Mouse (Mus musculus): ENCODE data around the gene Ccl26. TPM values are rescaled to one million over a fixed set of nuclear protein-coding genes. Genes with fewer than 3 reads are reported as not detected.

Ccl26 gene
- polyA plus RNA-seq, 1 experiment from 2014 or later, result not detected

Other genes with a start within 250 kb of the Ccl26 start
- 0.18 TPM in 1 of 2 replicates, not detected in the other for gene Fkbp6, start 213.5 kb downstream of the Ccl26 start, polyA plus RNA-seq (2015; fragmentation: Nextera tagmentation; extraction: Ambion mirVana)
- not detected in 2 replicates for gene Trim50, start 210.3 kb downstream of the Ccl26 start, polyA plus RNA-seq (2015; fragmentation: Nextera tagmentation; extraction: Ambion mirVana)
- 35.3 and 37.3 TPM in 2 replicates for gene Nsun5, start 193.6 kb downstream of the Ccl26 start, polyA plus RNA-seq (2015; fragmentation: Nextera tagmentation; extraction: Ambion mirVana)
- 11.4 and 11.8 TPM in 2 replicates for gene Pom121, start 169.0 kb downstream of the Ccl26 start, polyA plus RNA-seq (2015; fragmentation: Nextera tagmentation; extraction: Ambion mirVana)
- gene Hip1, start 18.4 kb downstream of the Ccl26 start, polyA plus RNA-seq (2015; fragmentation: Nextera tagmentation; extraction: Ambion mirVana), result 37.6 and 38.2 TPM in 2 replicates
- gene Ccl24, start 9.5 kb upstream of the Ccl26 start, polyA plus RNA-seq (2015; fragmentation: Nextera tagmentation; extraction: Ambion mirVana), result 1.2 and 2.8 TPM in 2 replicates
- 85.2 and 89.9 TPM in 2 replicates for gene Rhbdd2, start 69.0 kb upstream of the Ccl26 start, polyA plus RNA-seq (2015; fragmentation: Nextera tagmentation; extraction: Ambion mirVana)
- gene Por, start 106.5 kb upstream of the Ccl26 start, polyA plus RNA-seq (2015; fragmentation: Nextera tagmentation; extraction: Ambion mirVana), result 117 and 126 TPM in 2 replicates
- gene Tmem120a, start 180.9 kb upstream of the Ccl26 start, polyA plus RNA-seq (2015; fragmentation: Nextera tagmentation; extraction: Ambion mirVana), result 82.4 and 85.5 TPM in 2 replicates
- 0.50 TPM in 1 of 2 replicates, not detected in the other for gene Styxl1, start 214.8 kb upstream of the Ccl26 start, polyA plus RNA-seq (2015; fragmentation: Nextera tagmentation; extraction: Ambion mirVana)
- 581 and 587 TPM in 2 replicates for gene Mdh2, start 214.9 kb upstream of the Ccl26 start, polyA plus RNA-seq (2015; fragmentation: Nextera tagmentation; extraction: Ambion mirVana)
- gene Srrm3, start 243.3 kb upstream of the Ccl26 start, polyA plus RNA-seq (2015; fragmentation: Nextera tagmentation; extraction: Ambion mirVana), result 98.9 and 111 TPM in 2 replicates